Mouse (Mus musculus): ENCODE measurements around the gene Zfp467.

DNA sequence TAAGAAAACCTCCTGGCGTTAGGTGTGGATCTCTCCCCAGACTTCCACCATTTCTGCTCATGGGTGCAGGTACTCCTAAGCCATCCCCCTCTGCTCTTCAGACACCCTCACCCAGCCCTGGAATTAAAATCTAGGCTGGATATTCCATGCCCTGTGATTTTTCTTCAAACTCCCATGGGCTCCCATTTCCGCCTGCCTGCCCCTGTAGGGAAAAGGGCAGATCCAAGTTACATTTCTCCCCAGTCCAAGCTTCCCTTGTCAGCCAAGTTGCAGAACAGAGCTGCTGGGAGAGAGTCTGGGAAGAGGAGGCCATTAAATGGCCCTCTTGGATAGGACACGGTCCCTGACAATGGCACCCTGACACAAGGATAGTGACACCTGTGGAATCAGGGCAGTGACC, 631 bp upstream of the Zfp467 start:
- TF ChIP-seq E2F4 (IDR thresholded peaks at IDR 0.05; ENCODE audit: insufficient read depth) (no peak), TCF12 (IDR thresholded peaks at IDR 0.05; ENCODE audit: insufficient read depth, poor library complexity, severe bottlenecking) (no peak), POLR2AphosphoS2 (IDR thresholded peaks at IDR 0.05; ENCODE audit: insufficient read length, low read depth) (no peak), POLR2A (IDR thresholded peaks at IDR 0.05; ENCODE audit: insufficient read length, low read depth) (no peak), MYOG (IDR thresholded peaks at IDR 0.05; ENCODE audit: control insufficient read depth in 1 of 3, insufficient read depth in 1 of 3, insufficient read length in 2 of 3, low read depth in 2 of 3) (no peak), TCF3 (IDR thresholded peaks at IDR 0.05; ENCODE audit: insufficient read length, low read depth) (no peak), MAX (IDR thresholded peaks at IDR 0.05; ENCODE audit: low read depth) (no peak), USF1 (IDR thresholded peaks at IDR 0.05; ENCODE audit: low read depth) (no peak), SRF (IDR thresholded peaks at IDR 0.05; ENCODE audit: control insufficient read depth, insufficient read length, low read depth) (no peak)

Measured in myocyte (in vitro differentiated cells).